Mouse (Mus musculus): ENCODE data around the gene Dmkn. TPM values are rescaled to one million over a fixed set of nuclear protein-coding genes. Genes with fewer than 3 reads are reported as not detected.
"Not testable (repeated sequence)": the region's sequence is repeated elsewhere in the genome, so short reads cannot be mapped to it uniquely, and the experiment has no call there.

Gene Dmkn
- polyA plus RNA-seq (2012): 0.17 TPM in 1 of 2 replicates, not detected in the other

- TF ChIP-seq GATA1 (IDR thresholded peaks at IDR 0.05; ENCODE audit: low read length): no peak
Observed at GRCm38 (mm10) chr7:30763456-30763855, at the start of gene Dmkn. TSS of gene Dmkn (plus strand) at chr7:30763756.

DNA sequence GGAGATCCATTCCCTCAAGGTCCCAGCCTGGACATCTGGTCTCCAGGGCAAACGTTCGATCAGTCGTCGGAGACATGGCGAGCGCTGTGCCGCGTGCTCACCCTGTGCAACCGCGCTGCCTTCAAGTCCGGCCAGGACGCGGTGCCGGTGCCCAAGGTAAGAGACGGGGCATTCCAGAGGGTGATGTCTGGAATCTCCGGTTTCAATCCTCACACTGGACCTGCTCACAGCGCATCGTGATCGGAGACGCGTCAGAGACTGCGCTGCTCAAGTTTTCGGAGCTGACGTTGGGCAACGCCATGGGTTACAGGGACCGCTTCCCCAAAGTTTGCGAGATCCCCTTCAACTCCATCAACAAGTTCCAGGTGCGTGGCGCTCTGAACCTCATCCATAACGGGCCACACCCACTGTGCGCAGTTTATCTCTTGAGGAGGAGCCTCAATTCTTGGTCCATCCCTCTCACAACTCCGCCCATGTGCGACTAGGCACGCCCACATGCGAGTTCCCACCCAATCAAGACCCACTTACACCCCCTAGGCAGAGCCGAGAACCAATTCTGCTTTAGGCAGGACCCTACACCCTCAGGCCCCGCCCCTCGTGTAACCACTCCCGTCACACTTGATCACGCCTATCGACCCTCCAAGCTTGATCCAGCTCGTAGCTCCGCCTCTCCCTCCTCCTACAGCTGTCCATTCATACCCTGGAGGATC, 46.4 kb upstream of the Dmkn start:
- TF ChIP-seq GATA1 (IDR thresholded peaks at IDR 0.05; ENCODE audit: low read length): no peak

- no peak for TF ChIP-seq GATA1 (IDR thresholded peaks at IDR 0.05; ENCODE audit: low read length)
Observed at GRCm38 (mm10) chr7:30717716-30718046, 45.9 kb upstream of the Dmkn start.

DNA sequence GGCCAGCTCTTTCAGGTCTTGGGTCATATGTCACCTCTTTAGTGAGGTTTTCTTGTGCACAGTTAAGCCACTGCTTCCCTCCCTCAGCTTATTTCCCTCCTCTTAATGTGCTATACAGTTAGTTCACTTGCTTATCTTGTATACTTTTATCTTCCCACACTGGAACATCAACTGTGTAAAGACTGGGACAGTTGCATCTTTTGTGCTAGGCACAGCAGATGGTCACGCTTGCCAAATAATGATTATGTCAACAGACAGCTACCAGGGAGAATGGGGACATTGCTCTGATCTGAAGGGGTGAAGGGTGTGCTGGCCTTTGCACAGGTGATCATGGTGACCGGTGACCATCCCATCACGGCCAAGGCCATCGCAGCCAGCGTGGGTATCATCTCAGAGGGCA, 43.9 kb upstream of the Dmkn start:
- no peak for TF ChIP-seq GATA1 (IDR thresholded peaks at IDR 0.05; ENCODE audit: low read length)

DNA sequence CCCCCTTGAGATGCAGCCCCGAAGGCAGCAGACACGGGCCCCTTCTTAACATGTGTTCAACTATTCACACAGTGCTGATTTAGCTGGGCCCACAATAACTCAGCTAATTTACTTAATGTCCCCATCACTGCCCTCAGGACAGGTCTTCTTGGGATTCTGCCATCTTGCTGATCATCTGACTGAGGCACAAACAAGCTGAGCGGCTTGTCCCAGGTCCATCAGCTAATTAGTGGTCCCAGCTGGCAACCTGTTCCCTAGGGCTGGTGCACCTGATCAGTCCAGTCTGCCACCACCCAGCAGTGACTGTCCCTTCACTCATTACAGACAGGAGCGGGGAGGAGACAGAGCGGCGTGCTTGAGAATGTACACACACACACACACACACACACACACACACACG, 42.3 kb upstream of the Dmkn start:
- no peak for TF ChIP-seq GATA1 (IDR thresholded peaks at IDR 0.05; ENCODE audit: low read length)

- TF ChIP-seq GATA1 (IDR thresholded peaks at IDR 0.05; ENCODE audit: low read length): no peak
Observed at GRCm38 (mm10) chr7:30723274-30723953, 40.1 kb upstream of the Dmkn start.

GRCm38 (mm10) chr7:30728214-30728613, 35.3 kb upstream of the Dmkn start:
- no peak for TF ChIP-seq GATA1 (IDR thresholded peaks at IDR 0.05; ENCODE audit: low read length)

DNA sequence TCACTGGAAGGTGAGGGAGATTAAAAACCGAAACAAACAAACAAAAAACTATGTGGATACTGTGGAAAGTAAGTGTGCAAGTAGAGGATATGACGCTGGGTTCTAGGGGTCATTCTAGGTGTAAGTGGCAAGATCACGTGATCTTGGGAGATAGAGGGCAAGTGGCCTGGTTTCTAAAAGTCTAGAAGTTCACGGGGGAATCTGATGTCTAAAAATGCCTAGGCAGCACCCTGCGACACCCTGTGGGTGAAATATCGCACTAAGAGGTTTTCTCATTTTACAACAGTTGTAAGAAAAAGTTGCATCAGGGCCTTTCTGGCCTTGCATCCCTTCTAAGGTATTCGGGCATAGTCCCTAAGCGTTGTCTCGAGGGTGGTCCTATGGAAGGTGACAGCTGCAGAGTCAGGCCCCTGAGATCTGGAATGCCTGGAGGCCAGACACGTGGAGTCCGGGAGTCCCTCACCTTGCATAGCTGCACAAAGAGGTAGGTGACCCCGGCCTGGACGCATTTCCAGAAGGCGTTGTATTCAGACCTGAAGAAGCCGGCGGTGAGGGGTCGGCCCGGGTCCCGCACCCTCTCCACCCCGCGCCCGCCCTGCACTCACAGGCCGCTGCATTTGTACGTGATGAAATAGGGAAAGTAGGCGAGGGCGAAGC, 34.7 kb upstream of the Dmkn start:
- TF ChIP-seq GATA1 (IDR thresholded peaks at IDR 0.05; ENCODE audit: low read length): no peak

GRCm38 (mm10) chr7:30729396-30730063, 34.0 kb upstream of the Dmkn start, which contains the start of gene Tmem147:
TSS of gene Tmem147 (minus strand) at chr7:30729540.
- no peak for TF ChIP-seq GATA1 (IDR thresholded peaks at IDR 0.05; ENCODE audit: low read length)

DNA sequence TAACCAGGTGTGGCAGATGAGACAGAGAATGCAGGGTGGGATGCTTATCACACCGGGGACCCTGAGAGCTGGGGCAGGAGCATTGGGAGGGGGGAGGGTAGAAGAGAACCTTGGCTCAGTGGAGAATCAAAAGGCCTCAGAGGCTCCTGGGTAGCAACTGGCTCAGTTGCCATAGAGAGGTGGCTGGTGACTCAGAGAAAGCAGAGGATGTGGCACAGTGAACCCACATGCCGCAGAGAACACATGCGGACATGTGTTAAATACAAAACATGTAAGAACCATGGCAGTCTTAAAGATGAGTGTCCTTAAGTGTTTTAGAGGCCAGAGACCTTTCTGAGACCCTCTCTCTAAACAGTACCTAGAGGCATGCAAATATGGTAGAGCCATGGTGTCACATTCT, 27.3 kb upstream of the Dmkn start:
- no peak for TF ChIP-seq GATA1 (IDR thresholded peaks at IDR 0.05; ENCODE audit: low read length)

GRCm38 (mm10) chr7:30743617-30744016, 19.9 kb upstream of the Dmkn start, which contains the start of gene Gapdhs:
TSS of gene Gapdhs (minus strand) at chr7:30743681.
- not testable (repeated sequence) for TF ChIP-seq GATA1 (IDR thresholded peaks at IDR 0.05; ENCODE audit: low read length)

GRCm38 (mm10) chr7:30744022-30744598, 19.4 kb upstream of the Dmkn start:
- TF ChIP-seq GATA1 (IDR thresholded peaks at IDR 0.05; ENCODE audit: low read length): no peak

- no peak for TF ChIP-seq GATA1 (IDR thresholded peaks at IDR 0.05; ENCODE audit: low read length)
Observed at GRCm38 (mm10) chr7:30747525-30748204, 15.9 kb upstream of the Dmkn start.

DNA sequence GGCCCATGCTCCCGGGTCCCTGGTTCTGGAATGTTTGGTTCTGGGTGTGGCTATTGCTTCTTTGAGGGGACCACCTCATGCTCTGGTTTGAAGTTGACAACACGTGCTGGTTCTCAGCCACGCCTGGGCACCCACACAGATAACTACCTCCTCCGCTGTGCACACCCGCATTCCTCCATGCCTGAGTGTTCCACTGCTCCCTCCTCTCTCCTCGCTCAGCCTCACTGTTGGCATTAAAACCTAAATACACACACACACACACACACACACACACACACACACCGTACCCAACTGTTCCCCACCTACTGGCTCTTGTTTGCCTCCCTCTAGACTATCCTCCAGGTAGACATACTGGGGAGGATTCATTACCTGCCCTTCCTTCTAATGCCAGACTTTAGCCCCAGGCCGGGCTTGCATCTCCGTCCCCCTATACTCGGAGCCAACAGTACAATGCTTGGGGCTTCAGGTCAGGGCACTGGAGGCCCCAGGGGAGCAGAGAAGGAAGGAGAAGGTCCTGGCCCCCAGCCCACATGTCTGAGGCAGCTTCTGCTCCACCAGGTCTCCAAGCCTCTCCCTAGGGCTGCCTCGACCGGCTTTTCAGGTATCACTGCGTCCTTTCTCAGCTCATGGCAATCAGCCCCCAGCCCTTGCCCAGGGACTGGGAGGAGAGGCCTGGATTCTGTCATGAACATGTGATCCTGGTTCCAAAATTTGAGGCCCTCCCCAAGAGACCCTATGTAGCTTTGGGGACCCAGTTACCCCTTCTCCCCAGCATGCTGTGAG, 13.5 kb upstream of the Dmkn start:
- no peak for TF ChIP-seq GATA1 (IDR thresholded peaks at IDR 0.05; ENCODE audit: low read length)
